Mouse (Mus musculus) heart, adult 2 months (tissue): Measurements from ENCODE around the gene Tmem179. TPM values are rescaled to one million over a fixed set of nuclear protein-coding genes. Genes with fewer than 3 reads are reported as not detected.

Experiments used
- DNase-seq, 2 experiments: peaks; one replicate each; pipeline ENCODE4 v3.0.0; 2021
- H3K27ac ChIP-seq: fragments of 200-600 bp; 2 replicates; pipeline ENCODE4 v1.8.1; 2022
- H3K27me3 ChIP-seq: fragments of 200-500 bp; 2 replicates; pipeline ENCODE4 v1.6.1; 2012; ENCODE audit warnings: mild to moderate bottlenecking, low read length, inconsistent platforms, mixed read lengths; ENCODE audit not compliant: control insufficient read depth, insufficient read depth
- H3K36me3 ChIP-seq: fragments of 200-500 bp; 2 replicates; pipeline ENCODE4 v1.6.1; 2012; ENCODE audit warnings: low read length, inconsistent platforms; ENCODE audit not compliant: control insufficient read depth, insufficient read depth
- H3K4me1 ChIP-seq: fragments of 200-500 bp; 2 replicates; pipeline ENCODE4 v1.6.1; 2011; ENCODE audit warnings: low read length; ENCODE audit not compliant: control insufficient read depth, insufficient read depth
- H3K4me3 ChIP-seq: fragments of 200-600 bp; 2 replicates; pipeline ENCODE4 v1.8.1; 2022
- H3K79me2 ChIP-seq: fragments of 200-500 bp; replicated peaks from 2 replicates; pipeline ENCODE4 v1.6.1; 2012; ENCODE audit warnings: mild to moderate bottlenecking, inconsistent platforms, low read length, moderate library complexity, mixed read lengths; ENCODE audit not compliant: control insufficient read depth, insufficient read depth
- H3K9ac ChIP-seq: fragments of 200-500 bp; 2 replicates; pipeline ENCODE4 v1.6.1; 2012; ENCODE audit warnings: low read depth, mild to moderate bottlenecking, control low read depth, inconsistent platforms, low read length, mixed read lengths
- CTCF ChIP-seq: fragments of 200-600 bp; IDR thresholded peaks from 2 replicates; pipeline ENCODE4 v1.8.1; 2022; ENCODE audit warnings: antibody characterized with exemption, mild to moderate bottlenecking, moderate library complexity
- EP300 ChIP-seq: fragments of 200-500 bp; IDR thresholded peaks from 2 replicates; pipeline ENCODE4 v1.6.1; 2011; ENCODE audit warnings: low read depth, low read length, control low read depth; ENCODE audit not compliant: insufficient read depth
- POLR2A ChIP-seq: fragments of 200-500 bp; IDR thresholded peaks from 2 replicates; pipeline ENCODE4 v1.6.1; 2011; ENCODE audit warnings: mild to moderate bottlenecking, low read depth, low read length, control low read depth; ENCODE audit not compliant: insufficient read depth
- WGBS: fragments of 180-500 bp; shearing (Covaris S2); methylation state at CpG from one replicate; pipeline ENCODE4 v1.1.7; 2018; 5-methylcytosine and 5-hydroxymethylcytosine counted together
- intact Hi-C: fragments of 180-260 bp; cut with DNase I; formaldehyde crosslinking; loops from one replicate; pipeline ENCODE4 v1.15.1; 2025
- polyA plus RNA-seq: library from polyadenylated mRNA; depleted of rRNA; stranded (reverse); fragments of >200 nt; gene quantifications from 2 replicates; pipeline ENCODE4 v1.2.3, GENCODE M21; 2012
- total RNA-seq, 2 experiments: library from RNA; stranded (reverse); gene quantifications; 2 replicates each; pipeline ENCODE4 v1.2.3; 2021

Tmem179 gene
- total and polyA plus RNA-seq, 3 experiments: 0.62 TPM; not detected in 2

DNA sequence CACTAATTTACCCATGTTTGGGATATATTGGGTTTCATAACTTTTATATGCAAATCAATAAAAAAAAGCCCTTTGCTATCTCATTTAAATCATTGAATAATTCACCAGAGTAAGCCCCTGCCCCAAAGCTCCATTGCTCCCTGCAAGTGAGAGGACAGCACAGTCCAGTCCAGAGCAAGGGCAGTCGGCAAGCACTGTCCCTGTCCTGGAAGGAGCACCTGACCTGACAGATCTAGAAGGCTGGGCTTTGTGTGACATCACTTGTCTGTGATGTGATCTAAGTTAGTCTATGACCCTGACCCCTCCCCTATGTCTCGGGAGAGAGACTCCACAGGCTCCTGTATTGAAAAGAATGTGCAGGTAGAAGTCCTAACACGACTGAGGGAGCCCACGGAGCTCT lies 17.2 kb upstream of the Tmem179 start:
- no peak overlapping the region for H3K9ac ChIP-seq
- H3K27ac ChIP-seq: no peak overlapping the region
- H3K36me3 ChIP-seq: no peaks in the 10 kb centered on the region
- no peak for TF ChIP-seq EP300
- no peaks in the 10 kb centered on the region for H3K79me2 ChIP-seq
- intact Hi-C loops: no loop called here
- no peaks in the 10 kb centered on the region for H3K4me1 ChIP-seq
- 78% methylated on average over 4 of the region's 4 CpGs for WGBS
- H3K4me3 ChIP-seq: no peak overlapping the region
- H3K27me3 ChIP-seq: no peaks in the 10 kb centered on the region
- no peak for DNase-seq

DNA sequence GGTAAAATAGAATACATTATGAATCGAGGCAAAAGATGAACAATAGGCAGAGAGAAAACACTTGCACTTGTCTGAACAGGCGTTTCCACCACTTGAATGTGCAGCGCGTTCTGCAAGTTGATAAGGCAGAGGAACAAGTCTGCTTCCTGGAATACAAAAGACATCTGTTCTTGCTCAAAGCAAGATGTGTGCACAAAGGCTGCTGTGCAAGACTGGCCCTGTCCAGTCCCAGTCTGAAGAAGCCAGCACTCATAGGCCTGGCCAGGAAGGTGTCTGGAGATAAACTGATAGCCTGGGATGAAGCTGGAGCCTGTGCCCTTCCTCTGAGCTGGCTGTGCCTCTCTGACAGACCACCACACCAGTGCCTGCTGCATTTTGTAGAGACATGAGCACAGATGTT lies 1.6 kb upstream of the Tmem179 start:
- H3K79me2 ChIP-seq: no peaks in the 10 kb centered on the region
- no peak overlapping the region for H3K27ac ChIP-seq
- intact Hi-C loops: no loop called here
- no peak overlapping the region for H3K9ac ChIP-seq
- peak in 1 of 2 experiments; percentile 24 for DNase-seq
- no peaks in the 10 kb centered on the region for H3K36me3 ChIP-seq
- TF ChIP-seq POLR2A (peak; percentile 38; the same call in 1 of the 2 replicates), CTCF (no peak), EP300 (peak; percentile 88)
- WGBS: 9% methylated on average over 4 of the region's 4 CpGs
- H3K4me1 ChIP-seq: peaks cover 11% of the 10 kb centered on the region
- H3K27me3 ChIP-seq: no peaks in the 10 kb centered on the region
- no peak overlapping the region for H3K4me3 ChIP-seq

DNA sequence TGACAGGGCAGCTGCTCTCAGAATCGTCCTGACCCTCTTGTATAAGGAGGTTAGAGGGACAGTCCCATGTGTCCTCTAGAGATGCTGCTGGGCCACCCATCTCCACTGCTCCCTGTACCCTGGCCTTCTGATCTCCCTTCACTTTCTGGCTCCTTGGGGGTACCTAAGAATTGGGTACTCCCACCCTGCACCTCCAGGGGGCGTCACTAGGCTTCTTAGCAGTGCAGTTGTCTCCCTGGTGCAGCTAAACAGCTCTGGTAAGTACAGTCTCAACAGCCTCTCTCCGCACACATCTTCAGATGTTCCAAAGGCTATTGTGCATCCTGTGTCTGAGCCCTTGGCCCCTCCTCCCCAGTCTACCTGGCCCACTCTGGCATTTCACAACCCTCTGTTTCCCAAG lies 1.6 kb downstream of the Tmem179 start:
- Histone ChIP-seq H3K27me3 (no peaks in the 10 kb centered on the region), H3K4me3 (no peak overlapping the region), H3K27ac (no peak overlapping the region), H3K9ac (no peak overlapping the region), H3K4me1 (peaks cover 11% of the 10 kb centered on the region), H3K36me3 (no peaks in the 10 kb centered on the region), H3K79me2 (no peaks in the 10 kb centered on the region)
- DNase-seq: no peak
- intact Hi-C loops: no loop called here
- TF ChIP-seq EP300: no peak
- TF ChIP-seq POLR2A: no peak
- TF ChIP-seq CTCF: 0 out of 2 replicates have a peak, but pooled peaks have one; percentile 11
- 51% methylated on average over 3 of the region's 3 CpGs for WGBS

DNA sequence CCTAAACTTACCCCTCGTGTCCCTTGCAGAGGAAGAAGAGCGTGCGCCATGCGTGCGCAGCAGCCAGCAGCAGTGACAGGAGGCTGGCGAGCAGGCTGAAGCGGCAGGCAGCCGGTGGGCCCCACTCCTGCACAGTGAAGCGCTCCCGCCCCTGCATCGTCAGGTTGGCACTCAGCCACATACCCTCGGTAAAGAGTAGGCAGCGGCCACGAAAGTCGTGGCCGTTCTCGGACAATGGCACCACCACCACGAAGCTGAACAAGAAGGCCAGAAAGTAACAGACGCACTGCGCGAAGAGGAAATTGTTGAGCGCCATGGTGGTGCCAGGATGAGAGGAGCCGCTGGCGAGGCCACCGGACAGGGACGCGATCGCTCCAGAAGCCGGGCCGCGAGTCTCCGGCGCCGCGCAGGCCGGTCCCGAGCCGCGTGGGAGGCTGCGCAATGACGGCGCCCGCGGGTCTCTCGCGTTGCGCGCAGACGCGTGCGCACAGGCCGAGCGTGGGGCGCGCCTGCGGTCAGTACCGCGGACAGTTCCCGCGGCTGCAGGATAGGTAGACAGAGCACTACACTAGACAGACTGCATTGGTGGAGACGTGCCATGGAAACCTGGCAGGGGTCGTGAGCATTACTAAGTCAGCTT lies 5.7 kb downstream of the Tmem179 start:
- DNase-seq: no peak
- no peaks in the 10 kb centered on the region for H3K79me2 ChIP-seq
- H3K27ac ChIP-seq: no peak overlapping the region
- no peak overlapping the region for H3K9ac ChIP-seq
- no peaks in the 10 kb centered on the region for H3K27me3 ChIP-seq
- intact Hi-C loops: no loop called here
- no peak for TF ChIP-seq POLR2A
- no peak for TF ChIP-seq CTCF
- no peak for TF ChIP-seq EP300
- H3K4me1 ChIP-seq: no peaks in the 10 kb centered on the region
- H3K4me3 ChIP-seq: no peak overlapping the region
- H3K36me3 ChIP-seq: no peaks in the 10 kb centered on the region
- 4% methylated on average over 62 of the region's 62 CpGs for whole genome bisulfite sequencing

DNA sequence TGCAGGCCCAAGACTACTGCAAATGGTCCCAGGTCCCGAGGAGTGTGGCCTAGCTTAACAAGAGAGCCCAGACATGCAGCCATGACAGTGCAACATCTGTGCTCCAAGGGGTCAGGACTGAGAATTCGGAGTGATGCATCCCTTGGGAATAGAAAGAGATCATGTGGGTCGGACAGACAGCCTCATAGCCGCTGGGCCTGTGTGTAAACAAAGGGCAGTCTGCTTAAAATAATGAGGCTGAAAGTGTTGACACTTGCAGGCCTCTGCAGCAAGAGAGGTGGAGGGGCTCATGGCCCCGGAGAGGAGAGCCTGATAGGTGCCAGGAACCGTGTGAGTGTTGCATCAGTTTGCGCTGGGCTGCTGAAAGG lies 6.2 kb downstream of the Tmem179 start:
- Histone ChIP-seq H3K4me3 (no peak overlapping the region), H3K9ac (no peak overlapping the region), H3K27ac (no peak overlapping the region), H3K27me3 (no peaks in the 10 kb centered on the region), H3K79me2 (no peaks in the 10 kb centered on the region), H3K4me1 (no peaks in the 10 kb centered on the region), H3K36me3 (no peaks in the 10 kb centered on the region)
- no peak for TF ChIP-seq POLR2A
- no peak for TF ChIP-seq EP300
- no peak for TF ChIP-seq CTCF
- WGBS: 14% methylated on average over 7 of the region's 7 CpGs
- intact Hi-C loops: no loop called here
- DNase-seq: no peak

DNA sequence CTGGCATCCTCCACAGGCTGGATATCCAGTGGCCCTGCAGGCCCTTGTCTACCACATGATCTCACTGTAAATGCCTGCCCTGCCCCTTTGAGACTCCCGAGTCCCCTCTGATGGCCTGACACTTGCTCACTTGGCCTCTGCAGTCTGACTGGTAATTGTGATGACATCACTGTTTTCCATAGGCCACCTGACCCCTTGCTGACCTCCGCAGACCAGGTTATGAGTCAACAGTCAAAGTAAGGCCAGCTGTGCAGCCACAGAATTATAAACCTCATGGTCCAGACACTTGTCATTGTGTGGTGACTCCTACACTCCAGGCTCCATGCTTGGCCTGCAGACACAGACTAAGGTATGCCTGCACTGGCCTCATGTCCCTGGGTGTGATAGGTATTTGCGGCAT lies 8.6 kb downstream of the Tmem179 start:
- no peak for DNase-seq
- H3K27ac ChIP-seq: no peak overlapping the region
- no peaks in the 10 kb centered on the region for H3K79me2 ChIP-seq
- no peak overlapping the region for H3K4me3 ChIP-seq
- no peaks in the 10 kb centered on the region for H3K36me3 ChIP-seq
- intact Hi-C loops: no loop called here
- TF ChIP-seq POLR2A (no peak), CTCF (no peak)
- H3K27me3 ChIP-seq: no peaks in the 10 kb centered on the region
- no peak overlapping the region for H3K9ac ChIP-seq
- H3K4me1 ChIP-seq: no peaks in the 10 kb centered on the region
- 63% methylated on average over 3 of the region's 3 CpGs for WGBS
